Mouse (Mus musculus) heart, embryonic 10.5 days (tissue): ENCODE results near the gene Zdhhc16. TPM values are rescaled to one million over a fixed set of nuclear protein-coding genes. Genes with fewer than 3 reads are reported as not detected.
A peak's percentile ranks its signal among the peaks of the same experiment; 100 is the strongest.

ENCODE experiments used
- DNase-seq: peaks from one replicate; pipeline ENCODE4 v3.0.0-alpha.2; 2017; ENCODE audit warnings: low spot score
- H3K27ac ChIP-seq: fragments of 300-500 bp; sonication (generic); 2 replicates; pipeline ENCODE4 v1.5.1; 2016; ENCODE audit warnings: mild to moderate bottlenecking
- H3K27me3 ChIP-seq: fragments of 300-500 bp; sonication (generic); 2 replicates; pipeline ENCODE4 v1.6.1; 2016; ENCODE audit warnings: mild to moderate bottlenecking; ENCODE audit not compliant: poor library complexity, insufficient read depth, severe bottlenecking
- H3K36me3 ChIP-seq: fragments of 300-500 bp; sonication (generic); 2 replicates; pipeline ENCODE4 v1.6.1; 2016; ENCODE audit warnings: mild to moderate bottlenecking, moderate library complexity
- H3K4me1 ChIP-seq: fragments of 300-500 bp; sonication (generic); 2 replicates; pipeline ENCODE4 v1.6.1; 2016; ENCODE audit warnings: mild to moderate bottlenecking
- H3K4me3 ChIP-seq: fragments of 300-500 bp; sonication (generic); 2 replicates; pipeline ENCODE4 v1.5.1; 2016; ENCODE audit warnings: mild to moderate bottlenecking, moderate library complexity
- H3K9me3 ChIP-seq: fragments of 300-500 bp; sonication (generic); 2 replicates; pipeline ENCODE4 v1.6.1; 2016; ENCODE audit warnings: mild to moderate bottlenecking, moderate library complexity
- WGBS: fragments of 180-500 bp; shearing (Covaris S2); methylation state at CpG from one replicate; pipeline ENCODE4 v1.1.7; 2016; 5-methylcytosine and 5-hydroxymethylcytosine counted together
- polyA plus RNA-seq: library from polyadenylated mRNA; unstranded; fragments of >200 nt; fragmentation: Nextera tagmentation; extraction: Ambion mirVana; gene quantifications from 2 replicates; pipeline ENCODE4 v1.2.1, GENCODE M21; 2016

The Zdhhc16 gene
- polyA plus RNA-seq, 1 experiment from 2014 or later: 78.9 TPM

- H3K36me3 ChIP-seq: peaks cover 79% of the 10 kb centered on the region
These were observed 12.7 kb upstream of the Zdhhc16 start for GRCm38 (mm10) chr19:41920412-41921067.

GRCm38 (mm10) chr19:41932686-41933085 lies 594 bp upstream of the Zdhhc16 start:
- Histone ChIP-seq H3K36me3 (peaks cover 48% of the 10 kb centered on the region), H3K4me1 (peaks cover 14% of the 10 kb centered on the region), H3K4me3 (peak overlapping the region; percentile 86), H3K27me3 (no peaks in the 10 kb centered on the region), H3K9me3 (no peaks in the 10 kb centered on the region), H3K27ac (peak overlapping the region; percentile 86)
- WGBS: under 1% methylated on average over 28 of the region's 28 CpGs
- DNase-seq: no peak

More at GRCm38 (mm10) chr19:41920412-41921067, 12.7 kb upstream of the Zdhhc16 start:
- no peaks in the 10 kb centered on the region for H3K4me1 ChIP-seq
- no peak overlapping the region for H3K4me3 ChIP-seq
- H3K27me3 ChIP-seq: no peaks in the 10 kb centered on the region
- no peak for DNase-seq
- H3K9me3 ChIP-seq: no peaks in the 10 kb centered on the region
- no peak overlapping the region for H3K27ac ChIP-seq
- 75% methylated on average over 5 of the region's 5 CpGs for WGBS

- Histone ChIP-seq H3K4me3 (peak overlapping the region; percentile 86), H3K27me3 (no peaks in the 10 kb centered on the region), H3K27ac (no peak overlapping the region), H3K9me3 (no peaks in the 10 kb centered on the region), H3K36me3 (peaks cover 49% of the 10 kb centered on the region), H3K4me1 (peaks cover 14% of the 10 kb centered on the region)
- 37% methylated on average over 6 of the region's 6 CpGs for WGBS
- no peak for DNase-seq
These were observed 844 bp downstream of the Zdhhc16 start for GRCm38 (mm10) chr19:41934124-41934523.

DNA sequence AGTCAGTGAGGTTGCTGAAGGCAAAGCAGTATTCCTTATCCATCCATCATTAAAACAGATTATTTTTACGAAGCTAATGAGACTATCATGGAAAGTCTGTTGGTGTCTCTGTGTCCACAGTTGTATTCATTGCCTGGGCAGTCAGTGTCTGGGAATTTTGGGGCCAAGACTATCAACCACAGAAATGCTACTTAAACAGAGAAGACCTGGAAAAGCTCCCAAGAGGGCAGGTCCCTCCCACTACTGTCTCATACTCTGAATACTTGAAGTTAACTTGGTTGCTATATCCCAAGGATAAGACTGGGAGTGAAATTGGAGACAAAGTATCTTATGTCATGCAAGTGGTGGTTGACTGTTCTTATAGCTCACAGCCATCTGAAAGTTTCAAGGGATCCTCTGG lies 2.6 kb downstream of the Zdhhc16 start:
- no peaks in the 10 kb centered on the region for H3K27me3 ChIP-seq
- H3K27ac ChIP-seq: no peak overlapping the region
- peaks cover 14% of the 10 kb centered on the region for H3K4me1 ChIP-seq
- H3K36me3 ChIP-seq: peaks cover 52% of the 10 kb centered on the region
- no peaks in the 10 kb centered on the region for H3K9me3 ChIP-seq
- H3K4me3 ChIP-seq: no peak overlapping the region
- WGBS: 90% methylated on average over 1 of the region's 1 CpGs
- DNase-seq: no peak

- H3K4me1 ChIP-seq: peaks cover 8% of the 10 kb centered on the region
- WGBS: 89% methylated on average over 5 of the region's 5 CpGs
- no peak overlapping the region for H3K27ac ChIP-seq
- H3K36me3 ChIP-seq: peaks cover 75% of the 10 kb centered on the region
- H3K9me3 ChIP-seq: no peaks in the 10 kb centered on the region
- no peak overlapping the region for H3K4me3 ChIP-seq
- DNase-seq: no peak
- no peaks in the 10 kb centered on the region for H3K27me3 ChIP-seq
These were observed 5.3 kb downstream of the Zdhhc16 start for GRCm38 (mm10) chr19:41938539-41938938.

- H3K9me3 ChIP-seq: no peaks in the 10 kb centered on the region
- no peaks in the 10 kb centered on the region for H3K27me3 ChIP-seq
- no peak overlapping the region for H3K4me3 ChIP-seq
- 84% methylated on average over 7 of the region's 7 CpGs for WGBS
- H3K36me3 ChIP-seq: peaks cover 97% of the 10 kb centered on the region
- H3K27ac ChIP-seq: no peak overlapping the region
- no peak for DNase-seq
- no peaks in the 10 kb centered on the region for H3K4me1 ChIP-seq
These were observed 10.6 kb downstream of the Zdhhc16 start for GRCm38 (mm10) chr19:41943841-41944240.

- Histone ChIP-seq H3K27ac (no peak overlapping the region), H3K9me3 (no peaks in the 10 kb centered on the region), H3K36me3 (peaks cover 98% of the 10 kb centered on the region), H3K27me3 (no peaks in the 10 kb centered on the region), H3K4me3 (no peak overlapping the region), H3K4me1 (no peaks in the 10 kb centered on the region)
- no peak for DNase-seq
- WGBS: 79% methylated on average over 4 of the region's 4 CpGs
These were observed 19.0 kb downstream of the Zdhhc16 start for GRCm38 (mm10) chr19:41952287-41952686.

- Histone ChIP-seq H3K36me3 (peaks cover 96% of the 10 kb centered on the region), H3K27me3 (no peaks in the 10 kb centered on the region), H3K4me1 (no peaks in the 10 kb centered on the region), H3K4me3 (no peak overlapping the region), H3K9me3 (no peaks in the 10 kb centered on the region), H3K27ac (no peak overlapping the region)
- 80% methylated on average over 3 of the region's 3 CpGs for WGBS
- DNase-seq: no peak
These were observed 20.3 kb downstream of the Zdhhc16 start for GRCm38 (mm10) chr19:41953574-41953973.

- no peak overlapping the region for H3K4me3 ChIP-seq
- H3K9me3 ChIP-seq: no peaks in the 10 kb centered on the region
- no peaks in the 10 kb centered on the region for H3K27me3 ChIP-seq
- DNase-seq: no peak
- no peak overlapping the region for H3K27ac ChIP-seq
- 92% methylated on average over 7 of the region's 7 CpGs for WGBS
- peaks cover 47% of the 10 kb centered on the region for H3K36me3 ChIP-seq
- no peaks in the 10 kb centered on the region for H3K4me1 ChIP-seq
These were observed 36.3 kb downstream of the Zdhhc16 start for GRCm38 (mm10) chr19:41969618-41970017.

DNA sequence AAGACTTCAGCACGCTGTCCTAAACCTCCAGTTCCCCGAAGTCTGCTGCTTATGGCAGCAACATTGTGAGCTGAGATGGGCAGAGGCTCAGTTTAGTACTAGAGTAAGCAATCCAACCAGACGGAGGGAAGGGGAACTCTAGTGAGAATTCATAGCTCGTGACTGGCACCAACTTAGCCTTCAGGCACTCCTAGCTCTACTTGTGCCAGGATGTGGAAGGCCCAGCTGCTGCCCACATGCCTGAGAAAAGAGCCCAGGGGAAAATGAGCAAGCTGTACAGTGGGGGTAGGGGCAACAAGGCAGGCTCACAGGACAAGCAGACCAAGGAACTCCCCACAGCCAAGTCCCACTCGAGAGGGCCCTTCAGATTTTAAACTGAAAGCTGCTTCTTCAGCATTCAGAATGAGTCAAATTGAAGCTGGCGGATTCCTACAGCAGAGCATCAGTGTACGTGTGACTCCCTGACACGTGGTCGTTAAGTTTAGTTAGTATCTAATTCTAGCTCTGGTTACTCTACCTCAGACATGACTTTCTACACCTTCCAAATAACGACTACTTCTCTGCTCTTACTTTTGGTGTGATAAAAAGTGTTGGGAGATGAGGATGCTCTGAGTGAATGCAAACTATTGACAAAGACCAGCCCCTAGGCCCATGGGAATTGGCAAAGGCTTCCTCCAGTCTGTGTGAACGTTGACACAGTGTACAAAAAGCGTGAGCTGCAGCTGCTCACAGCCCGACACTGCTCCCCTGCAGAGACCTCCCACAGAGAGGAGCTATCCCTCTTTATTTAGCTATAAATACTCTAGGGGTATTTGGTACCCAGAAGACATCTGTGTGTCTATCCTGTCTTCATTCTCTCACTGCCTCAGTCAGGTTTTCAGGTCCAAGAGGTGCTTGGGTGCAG lies 40.9 kb downstream of the Zdhhc16 start:
- Histone ChIP-seq H3K36me3 (peaks cover 8% of the 10 kb centered on the region), H3K27ac (no peak overlapping the region), H3K27me3 (no peaks in the 10 kb centered on the region), H3K4me1 (no peaks in the 10 kb centered on the region), H3K4me3 (no peak overlapping the region), H3K9me3 (no peaks in the 10 kb centered on the region)
- no peak for DNase-seq
- WGBS: 70% methylated on average over 13 of the region's 13 CpGs

DNA sequence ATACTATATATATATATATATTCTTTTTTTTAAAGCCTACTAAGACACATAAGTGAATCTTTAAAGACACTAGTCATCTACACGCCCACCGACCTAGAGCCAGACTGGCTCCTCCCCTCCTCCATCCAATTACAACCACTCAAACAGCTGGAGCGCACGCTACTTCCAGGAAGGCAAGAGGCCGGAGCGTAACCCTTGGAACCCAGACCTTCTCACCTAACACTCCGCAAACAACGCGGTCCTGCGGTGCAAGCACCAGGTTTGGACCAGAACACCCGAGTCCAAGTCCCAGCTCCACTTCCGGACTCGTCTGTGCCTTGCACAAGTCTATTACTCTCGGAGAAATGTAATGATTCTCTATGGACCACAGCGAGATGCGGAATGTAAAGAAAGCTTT lies 47.1 kb downstream of the Zdhhc16 start:
- Histone ChIP-seq H3K4me1 (peaks cover 16% of the 10 kb centered on the region), H3K27me3 (0 out of 2 replicates have a peak, but pooled peaks cover 4% of the 10 kb centered on the region), H3K4me3 (peak overlapping the region; percentile 95), H3K27ac (peak overlapping the region; percentile 93), H3K36me3 (no peaks in the 10 kb centered on the region), H3K9me3 (no peaks in the 10 kb centered on the region)
- WGBS: 0% methylated on average over 16 of the region's 16 CpGs
- DNase-seq: peak; percentile 87

DNA sequence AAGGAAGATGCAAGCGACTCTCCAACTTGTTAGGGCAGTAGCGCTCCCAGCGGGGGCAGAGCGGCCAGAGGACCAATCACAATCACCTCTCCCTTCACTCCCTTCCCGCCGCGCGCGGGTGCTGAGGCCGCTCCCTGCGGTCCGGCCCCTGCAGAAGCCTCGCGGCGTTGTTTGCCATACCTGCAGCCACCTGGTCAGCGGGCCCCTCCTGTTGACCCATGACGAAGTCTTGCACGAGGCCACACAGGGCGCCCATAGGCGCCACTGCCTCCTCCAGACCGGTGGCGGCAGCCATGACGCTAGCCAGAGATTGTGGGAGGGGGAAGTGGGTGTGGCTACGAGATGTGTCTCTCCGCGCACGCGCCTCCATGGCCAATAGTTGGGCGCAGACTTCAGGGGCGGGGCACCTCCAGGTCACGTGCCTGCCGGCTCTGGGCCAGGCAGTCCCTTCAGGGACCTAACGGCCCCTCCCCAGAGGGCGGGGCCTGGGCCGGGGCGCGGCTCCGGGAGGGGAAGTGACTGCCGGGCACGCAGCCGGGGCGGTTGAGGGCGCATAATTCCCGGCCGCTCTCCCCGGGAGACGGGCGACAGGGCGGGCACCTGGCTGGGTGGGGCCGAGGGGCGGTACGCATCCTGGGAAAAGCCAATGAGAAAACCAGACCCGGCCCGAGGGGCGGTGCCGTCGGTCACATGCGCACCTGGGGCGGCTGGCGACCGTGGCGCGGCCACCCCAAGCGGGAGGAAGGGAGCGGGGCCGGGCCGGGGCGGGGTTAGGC lies 47.7 kb downstream of the Zdhhc16 start, which contains the start of gene Mms19:
TSS of gene Mms19 (minus strand) at position 339 of the 776 bp plus-strand sequence.
- H3K27me3 ChIP-seq: 0 out of 2 replicates have a peak, but pooled peaks cover 4% of the 10 kb centered on the region
- no peaks in the 10 kb centered on the region for H3K36me3 ChIP-seq
- under 1% methylated on average over 61 of the region's 68 CpGs for WGBS
- peaks cover 16% of the 10 kb centered on the region for H3K4me1 ChIP-seq
- H3K27ac ChIP-seq: peak within 1 kb of the TSS; percentile 93
- no peaks in the 10 kb centered on the region for H3K9me3 ChIP-seq
- peak within 1 kb of the TSS; percentile 95 for H3K4me3 ChIP-seq
- DNase-seq: peak; percentile 99
